Comparison of ENCODE assay signal across 28 mouse cellular contexts in genomic region chr19:56760306-56760940, GRCm38 (mm10). TPM values are rescaled to one million over a fixed set of nuclear protein-coding genes. Genes with fewer than 3 reads are reported as not detected.
DNase-seq lines count a peak whose midpoint lies in the region; ATAC-seq lines count a peak whose summit lies in the region.
"Had no signal": no experiment of that assay in that cellular context is flagged by ENCODE, and none has a peak within 500 bp of the region (broad histone marks: within the 10 kb centered on the region; RNA-seq: fewer than 3 reads in every experiment).

No protein-coding gene starts in this region.

- DNase-seq in cerebellum, adult 11-12 months: peak; percentile 12
- DNase-seq in heart, adult 8-10 months (ENCODE audit: low spot score): no peak
- DNase-seq in adrenal gland, adult 8-10 months: peak; percentile 75
- DNase-seq in testis, postnatal 10 days (ENCODE audit: low spot score): no peak
- DNase-seq: cerebellum, adult 18-20 months; embryo, embryonic 11 days; gastrocnemius, postnatal 14 days; heart, adult 11 months; kidney, adult 8-10 months; kidney, postnatal 10 days; left cerebral cortex, postnatal 4 days; lung, embryonic 14.5 days; thymus, postnatal 36 days had no signal

- H3K36me3 ChIP-seq in heart, embryonic 16.5 days (ENCODE audit: control insufficient read depth, insufficient read depth): no peaks in the 10 kb centered on the region
- H3K36me3 ChIP-seq: embryonic facial prominence, embryonic 13.5 days; hindbrain, embryonic 15.5 days; limb, embryonic 15.5 days; midbrain, embryonic 15.5 days; neural tube, embryonic 13.5 days had no signal

- no peak overlapping the region for H3K4me2 ChIP-seq in heart, embryonic 16.5 days (ENCODE audit: low read depth, low read length)
- H3K4me2 ChIP-seq: embryonic facial prominence, embryonic 13.5 days; forebrain, embryonic 13.5 days; hindbrain, embryonic 15.5 days; limb, embryonic 15.5 days; lung, embryonic 14.5 days; midbrain, embryonic 15.5 days; neural tube, embryonic 13.5 days had no signal

- H3K4me1 ChIP-seq in heart, embryonic 16.5 days (ENCODE audit: control insufficient read depth, insufficient read depth, low read length): peaks cover 28% of the 10 kb centered on the region
- H3K4me1 ChIP-seq: embryonic facial prominence, embryonic 13.5 days; forebrain, embryonic 13.5 days; hindbrain, embryonic 15.5 days; limb, embryonic 15.5 days; midbrain, embryonic 15.5 days; neural tube, embryonic 13.5 days had no signal

- no peak overlapping the region for H3K4me3 ChIP-seq in heart, embryonic 16.5 days (ENCODE audit: low read length)
- H3K4me3 ChIP-seq: embryonic facial prominence, embryonic 13.5 days; erythroblast, embryonic 14.5 days; forebrain, embryonic 13.5 days; hindbrain, embryonic 15.5 days; limb, embryonic 15.5 days; megakaryocyte, embryonic 14.5 days; midbrain, embryonic 15.5 days; neural tube, embryonic 13.5 days had no signal

- H3K27me3 ChIP-seq in heart, embryonic 16.5 days (ENCODE audit: control insufficient read depth, insufficient read depth, low read length): no peaks in the 10 kb centered on the region
- H3K27me3 ChIP-seq: embryonic facial prominence, embryonic 13.5 days; forebrain, embryonic 13.5 days; hindbrain, embryonic 15.5 days; limb, embryonic 15.5 days; midbrain, embryonic 15.5 days; neural tube, embryonic 13.5 days had no signal

- peak overlapping the region; percentile 37 for H3K27ac ChIP-seq in heart, embryonic 16.5 days (ENCODE audit: low read length)
- H3K27ac ChIP-seq: embryonic facial prominence, embryonic 13.5 days; forebrain, embryonic 13.5 days; hindbrain, embryonic 15.5 days; limb, embryonic 15.5 days; liver, embryonic 14.5 days; midbrain, embryonic 15.5 days; neural tube, embryonic 13.5 days had no signal

- H3K9ac ChIP-seq in heart, embryonic 16.5 days (ENCODE audit: low read length): no peak overlapping the region
- H3K9ac ChIP-seq: embryonic facial prominence, embryonic 13.5 days; forebrain, embryonic 13.5 days; hindbrain, embryonic 15.5 days; limb, embryonic 15.5 days; liver, embryonic 14.5 days; lung, embryonic 14.5 days; midbrain, embryonic 15.5 days; neural tube, embryonic 13.5 days had no signal

- no peaks in the 10 kb centered on the region for H3K9me3 ChIP-seq in heart, embryonic 16.5 days (replicated peaks; ENCODE audit: control insufficient read depth, low read length)
- H3K9me3 ChIP-seq: embryonic facial prominence, embryonic 13.5 days; forebrain, embryonic 13.5 days; hindbrain, embryonic 15.5 days; limb, embryonic 15.5 days; midbrain, embryonic 15.5 days; neural tube, embryonic 13.5 days had no signal

- no peak for ATAC-seq in cerebellum, adult (ENCODE audit: insufficient number of reproducible peaks, low FRiP score, low TSS enrichment)
- no peak for ATAC-seq in heart, embryonic 16.5 days (replicated peaks; ENCODE audit: extremely low read depth, insufficient read depth, low FRiP score)
- ATAC-seq in frontal cortex, adult (ENCODE audit: low TSS enrichment): no peak
- ATAC-seq: CD4-positive, CD25-positive, alpha-beta regulatory T cell, adult 4 months; forebrain, embryonic 13.5 days; midbrain, embryonic 15.5 days had no signal

- 65% methylated on average over 8 of the region's 8 CpGs for WGBS in heart, embryonic 16.5 days

RNA-seq across cellular contexts. Expression of gene Adrb1, which starts 38.4 kb away (rescaled TPM):
- polyA plus RNA-seq in heart, embryonic 16.5 days (2015; fragmentation: Nextera tagmentation; extraction: Ambion mirVana): 2.7 and 4.2 TPM in 2 replicates
- total RNA-seq in heart, adult 8-10 months (2022): 10 to 100 TPM; 19.4 to 26.8 (median 22.2) TPM
- 1 to 10 TPM; 1.5 to 3.1 (median 2.4) TPM for total RNA-seq in adrenal gland, adult 8-10 months (2022)
- total RNA-seq: hematopoietic stem cell, adult 5-6 weeks had no signal
- polyA plus RNA-seq: CD4-positive, CD25-positive, alpha-beta regulatory T cell, adult 4 months; Patski had no signal

Comparison
In these comparisons a context has a peak if more than half of its experiments do, and no peak if none do; other contexts are left out.
1. DNase-seq: peak in cerebellum, adult 11-12 months (single experiment) and adrenal gland, adult 8-10 months (single experiment); none in heart, adult 8-10 months (single experiment) and testis, postnatal 10 days (single experiment).
2. RNA of gene Adrb1, which starts 38.4 kb away (total RNA-seq): 19.4 to 26.8 TPM in heart, adult 8-10 months; 1.5 to 3.1 TPM in adrenal gland, adult 8-10 months; every median in the first group is over 4 times any median in the second.